Mouse (Mus musculus): ENCODE data around the gene Lgals3.

- TF ChIP-seq CTCF (IDR thresholded peaks at IDR 0.05; ENCODE audit: control insufficient read depth, insufficient read depth, insufficient read length) = no peak
- no peak for TF ChIP-seq USF1 (IDR thresholded peaks at IDR 0.05; ENCODE audit: low read depth)
Observed at GRCm38 (mm10) chr14:47395462-47396026, 28.0 kb downstream of the Lgals3 start.
